Mouse (Mus musculus) liver, adult 2 months (tissue): ENCODE data around the gene Serpina1f. TPM values are rescaled to one million over a fixed set of nuclear protein-coding genes. Genes with fewer than 3 reads are reported as not detected.
A peak's percentile ranks its signal among the peaks of the same experiment; 100 is the strongest.
"Not testable (repeated sequence)": the region's sequence is repeated elsewhere in the genome, so short reads cannot be mapped to it uniquely, and the experiment has no call there.

Source experiments
- DNase-seq: peaks from one replicate; pipeline ENCODE4 v3.0.0-alpha.2; 2011; ENCODE audit warnings: low read depth, low spot score; ENCODE audit errors: extremely low read depth
- H3K27ac ChIP-seq: fragments of 200-500 bp; replicated peaks from 2 replicates; pipeline ENCODE4 v1.5.1; 2012; ENCODE audit warnings: low read depth, mild to moderate bottlenecking, control low read depth, inconsistent platforms, low read length; ENCODE audit not compliant: insufficient read depth
- H3K27me3 ChIP-seq: fragments of 200-500 bp; 2 replicates; pipeline ENCODE4 v1.6.1; 2012; ENCODE audit warnings: mild to moderate bottlenecking, moderate library complexity, low read length, inconsistent platforms; ENCODE audit not compliant: control insufficient read depth, insufficient read depth
- H3K36me3 ChIP-seq: fragments of 200-500 bp; 2 replicates; pipeline ENCODE4 v1.6.1; 2012; ENCODE audit warnings: low read length, inconsistent platforms; ENCODE audit not compliant: control insufficient read depth, insufficient read depth
- H3K4me1 ChIP-seq: fragments of 200-500 bp; 2 replicates; pipeline ENCODE4 v1.6.1; 2011; ENCODE audit warnings: low read length; ENCODE audit not compliant: control insufficient read depth, insufficient read depth
- H3K4me3 ChIP-seq: fragments of 200-500 bp; 2 replicates; pipeline ENCODE4 v1.5.1; 2011; ENCODE audit warnings: low read depth, mild to moderate bottlenecking, control low read depth, low read length, moderate library complexity; ENCODE audit not compliant: insufficient read depth
- H3K79me2 ChIP-seq: fragments of 200-500 bp; 2 replicates; pipeline ENCODE4 v1.6.1; 2012; ENCODE audit warnings: inconsistent platforms, mild to moderate bottlenecking, low read length, moderate library complexity; ENCODE audit not compliant: control insufficient read depth, insufficient read depth
- H3K9ac ChIP-seq: fragments of 200-500 bp; 2 replicates; pipeline ENCODE4 v1.6.1; 2012; ENCODE audit warnings: low read depth, mild to moderate bottlenecking, control low read depth, inconsistent platforms, low read length
- CTCF ChIP-seq: fragments of 200-500 bp; IDR thresholded peaks from 2 replicates; pipeline ENCODE4 v1.5.1; 2011; ENCODE audit warnings: low read depth, low read length, control low read depth
- POLR2A ChIP-seq: fragments of 200-500 bp; IDR thresholded peaks from 2 replicates; pipeline ENCODE4 v1.6.1; 2011; ENCODE audit warnings: low read length, control low read depth; ENCODE audit not compliant: insufficient read depth; ENCODE audit errors: extremely low read depth
- WGBS: fragments of 180-500 bp; shearing (Covaris S2); methylation state at CpG from one replicate; pipeline ENCODE4 v1.1.7; 2018; 5-methylcytosine and 5-hydroxymethylcytosine counted together
- polyA plus RNA-seq: library from polyadenylated mRNA; depleted of rRNA; stranded (reverse); fragments of >200 nt; gene quantifications from 2 replicates; pipeline ENCODE4 v1.2.3, GENCODE M21; 2012
- total RNA-seq: library from RNA; depleted of rRNA; stranded (reverse); fragments of >200 nt; gene quantifications from 2 replicates; pipeline ENCODE4 v1.2.3, GENCODE M21; 2014

Gene Serpina1f
- total and polyA plus RNA-seq, 2 experiments = not detected

- no peak overlapping the region for H3K4me3 ChIP-seq
- whole genome bisulfite sequencing = 17% methylated on average over 2 of the region's 2 CpGs
Observed at GRCm38 (mm10) chr12:103673179-103673578, 22.1 kb downstream of the Serpina1f start.

GRCm38 (mm10) chr12:103671483-103671882 lies 23.8 kb downstream of the Serpina1f start:
- WGBS = 86% methylated on average over 3 of the region's 3 CpGs
- Histone ChIP-seq H3K79me2 (no peaks in the 10 kb centered on the region), H3K27me3 (no peaks in the 10 kb centered on the region), H3K4me1 (no peaks in the 10 kb centered on the region), H3K36me3 (no peaks in the 10 kb centered on the region), H3K4me3 (no peak overlapping the region), H3K9ac (no peak overlapping the region), H3K27ac (no peak overlapping the region)
- DNase-seq = no peak
- TF ChIP-seq POLR2A (no peak), CTCF (no peak)

More at GRCm38 (mm10) chr12:103673179-103673578, 22.1 kb downstream of the Serpina1f start:
- no peaks in the 10 kb centered on the region for H3K4me1 ChIP-seq
- no peak for TF ChIP-seq POLR2A
- no peak for TF ChIP-seq CTCF
- DNase-seq = no peak
- no peaks in the 10 kb centered on the region for H3K36me3 ChIP-seq
- no peak overlapping the region for H3K27ac ChIP-seq
- H3K79me2 ChIP-seq = no peaks in the 10 kb centered on the region
- H3K9ac ChIP-seq = no peak overlapping the region
- H3K27me3 ChIP-seq = no peaks in the 10 kb centered on the region

- TF ChIP-seq POLR2A = no peak
- TF ChIP-seq CTCF = no peak
- Histone ChIP-seq H3K36me3 (no peaks in the 10 kb centered on the region), H3K27me3 (no peaks in the 10 kb centered on the region), H3K4me1 (no peaks in the 10 kb centered on the region), H3K79me2 (no peaks in the 10 kb centered on the region), H3K9ac (no peak overlapping the region), H3K4me3 (no peak overlapping the region), H3K27ac (no peak overlapping the region)
- 65% methylated on average over 2 of the region's 2 CpGs for WGBS
- no peak for DNase-seq
Observed at GRCm38 (mm10) chr12:103670964-103671363, 24.4 kb downstream of the Serpina1f start.

- Histone ChIP-seq H3K27ac (no peak overlapping the region), H3K79me2 (no peaks in the 10 kb centered on the region), H3K4me1 (no peaks in the 10 kb centered on the region), H3K36me3 (no peaks in the 10 kb centered on the region), H3K4me3 (no peak overlapping the region), H3K27me3 (no peaks in the 10 kb centered on the region), H3K9ac (no peak overlapping the region)
- TF ChIP-seq CTCF (no peak), POLR2A (no peak)
- 48% methylated on average over 5 of the region's 5 CpGs for WGBS
- DNase-seq = peak; percentile 44
Observed at GRCm38 (mm10) chr12:103670344-103670743, 25.0 kb downstream of the Serpina1f start.

GRCm38 (mm10) chr12:103665286-103665685 lies 30.0 kb downstream of the Serpina1f start:
- WGBS = 33% methylated on average over 3 of the region's 3 CpGs
- no peak overlapping the region for H3K4me3 ChIP-seq
- peak; percentile 92 for DNase-seq
- peaks cover 13% of the 10 kb centered on the region for H3K4me1 ChIP-seq
- no peak overlapping the region for H3K27ac ChIP-seq
- no peaks in the 10 kb centered on the region for H3K79me2 ChIP-seq
- no peaks in the 10 kb centered on the region for H3K27me3 ChIP-seq
- H3K9ac ChIP-seq = no peak overlapping the region
- TF ChIP-seq POLR2A = no peak
- no peaks in the 10 kb centered on the region for H3K36me3 ChIP-seq

GRCm38 (mm10) chr12:103662053-103662452 lies 33.3 kb downstream of the Serpina1f start:
- H3K4me3 ChIP-seq, H3K36me3 ChIP-seq: not testable (repeated sequence)
- peaks cover 35% of the 10 kb centered on the region for H3K4me1 ChIP-seq

More at GRCm38 (mm10) chr12:103662053-103662452, 33.3 kb downstream of the Serpina1f start:
- peak; percentile 76 for DNase-seq
- H3K9ac ChIP-seq, H3K27me3 ChIP-seq, H3K79me2 ChIP-seq, H3K27ac ChIP-seq: not testable (repeated sequence)
